Mouse (Mus musculus): ENCODE data around the gene Uba5. TPM values are rescaled to one million over a fixed set of nuclear protein-coding genes. Genes with fewer than 3 reads are reported as not detected.

The Uba5 gene
- polyA plus RNA-seq, 1 experiment from 2014 or later, result 54.0 TPM

DNA sequence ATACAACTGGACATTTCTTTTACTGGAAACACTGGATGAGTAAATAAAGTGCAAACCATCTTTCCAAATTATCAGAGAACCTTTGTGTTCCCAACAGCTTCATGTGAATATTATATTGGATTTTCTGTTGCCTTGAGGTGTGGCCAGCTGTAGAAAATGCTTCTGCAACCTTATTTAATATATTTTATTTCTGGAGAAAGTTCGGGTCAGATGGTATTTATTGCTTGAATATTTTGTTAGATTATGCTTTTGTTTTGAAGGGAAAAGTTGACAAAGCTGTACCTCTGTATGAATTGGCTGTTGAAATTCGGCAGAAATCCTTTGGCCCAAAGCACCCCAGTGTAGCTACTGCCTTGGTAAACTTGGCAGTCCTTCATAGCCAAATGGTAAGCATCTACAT is 22.6 kb downstream of the Uba5 start, which contains the start of gene Gm28305:
Gene Gm28305 (plus strand): TSS at position 301 of the 400 bp plus-strand sequence.
- Histone ChIP-seq H3K9me3 (ENCODE audit: control insufficient read depth, low read depth, low read length) (no peaks in the 10 kb centered on the region), H3K9ac (replicated peaks; ENCODE audit: low read depth, low read length) (no peak within 1 kb of the TSS), H3K4me1 (ENCODE audit: control insufficient read depth, insufficient read depth, low read length) (no peaks in the 10 kb centered on the region), H3K4me2 (replicated peaks; ENCODE audit: low read depth, low read length) (no peak within 1 kb of the TSS), H3K36me3 (ENCODE audit: control insufficient read depth, insufficient read depth, low read length) (peaks cover 8% of the 10 kb centered on the region), H3K27ac (ENCODE audit: low read length) (no peak within 1 kb of the TSS), H3K4me3 (ENCODE audit: low read depth, low read length) (no peak within 1 kb of the TSS), H3K27me3 (ENCODE audit: control insufficient read depth, insufficient read depth, low read length) (no peaks in the 10 kb centered on the region)
- ATAC-seq (ENCODE audit: insufficient number of reproducible peaks, insufficient read depth, low FRiP score, low read depth), result no peak
- WGBS, result 67% methylated on average over 2 of the region's 2 CpGs

DNA sequence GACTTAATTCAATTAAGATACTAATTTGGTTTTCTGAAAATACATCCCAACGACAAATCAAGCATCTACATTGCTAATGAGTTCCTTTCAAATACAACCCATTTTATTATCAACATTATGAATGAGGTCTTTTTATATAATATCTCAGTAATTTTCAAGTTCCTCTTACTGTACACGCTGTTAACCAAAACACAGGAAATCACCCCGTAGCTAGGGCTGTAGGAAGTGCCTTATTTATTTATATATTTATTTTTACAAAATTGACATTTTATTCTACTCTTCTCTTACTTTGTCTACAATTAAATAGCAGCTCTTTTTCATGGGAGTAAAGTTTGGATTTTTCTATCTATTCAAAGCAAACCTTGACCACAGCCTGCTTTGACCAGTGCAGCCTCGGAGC is 23.2 kb downstream of the Uba5 start:
- H3K4me2 ChIP-seq (replicated peaks; ENCODE audit: low read depth, low read length), result no peak overlapping the region
- WGBS, result 82% methylated on average over 4 of the region's 4 CpGs
- H3K27ac ChIP-seq (ENCODE audit: low read length), result no peak overlapping the region
- no peaks in the 10 kb centered on the region for H3K9me3 ChIP-seq (ENCODE audit: control insufficient read depth, low read depth, low read length)
- no peak overlapping the region for H3K4me3 ChIP-seq (ENCODE audit: low read depth, low read length)
- H3K9ac ChIP-seq (replicated peaks; ENCODE audit: low read depth, low read length), result no peak overlapping the region
- no peaks in the 10 kb centered on the region for H3K27me3 ChIP-seq (ENCODE audit: control insufficient read depth, insufficient read depth, low read length)
- H3K4me1 ChIP-seq (ENCODE audit: control insufficient read depth, insufficient read depth, low read length), result no peaks in the 10 kb centered on the region
- ATAC-seq (ENCODE audit: insufficient number of reproducible peaks, insufficient read depth, low FRiP score, low read depth), result no peak
- peaks cover 8% of the 10 kb centered on the region for H3K36me3 ChIP-seq (ENCODE audit: control insufficient read depth, insufficient read depth, low read length)

DNA sequence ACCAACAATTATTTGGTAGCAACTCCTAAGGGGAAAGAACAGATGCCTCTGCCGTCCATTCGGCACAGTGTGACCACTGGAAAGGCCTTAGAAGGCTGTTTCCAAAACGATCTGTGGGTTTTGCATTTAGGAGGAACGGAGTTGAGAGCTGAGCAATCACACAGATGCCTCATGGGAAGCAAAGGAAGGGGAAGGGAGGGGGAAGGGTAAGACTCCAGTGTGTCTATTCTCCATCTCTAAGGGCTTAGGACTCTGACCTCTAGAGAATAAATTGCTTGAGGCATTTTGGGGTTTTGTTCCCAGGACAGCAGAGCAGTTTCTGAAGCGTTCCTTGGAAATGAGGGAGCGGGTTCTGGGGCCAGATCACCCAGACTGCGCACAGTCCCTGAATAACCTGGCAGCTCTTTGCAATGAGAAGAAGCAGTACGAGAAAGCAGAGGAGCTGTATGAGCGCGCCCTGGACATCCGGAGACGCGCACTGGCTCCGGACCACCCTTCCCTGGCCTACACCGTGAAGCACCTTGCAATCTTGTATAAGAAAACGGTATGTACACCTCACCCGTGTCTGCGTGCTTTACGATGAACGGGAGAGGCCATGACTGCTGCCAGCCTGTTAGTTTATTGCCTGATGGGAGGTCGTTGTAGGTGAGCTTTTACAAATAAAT is 23.8 kb downstream of the Uba5 start:
- H3K4me2 ChIP-seq (replicated peaks; ENCODE audit: low read depth, low read length), result no peak overlapping the region
- no peak overlapping the region for H3K9ac ChIP-seq (replicated peaks; ENCODE audit: low read depth, low read length)
- H3K27me3 ChIP-seq (ENCODE audit: control insufficient read depth, insufficient read depth, low read length), result no peaks in the 10 kb centered on the region
- H3K27ac ChIP-seq (ENCODE audit: low read length), result no peak overlapping the region
- no peak for ATAC-seq (ENCODE audit: insufficient number of reproducible peaks, insufficient read depth, low FRiP score, low read depth)
- H3K4me3 ChIP-seq (ENCODE audit: low read depth, low read length), result no peak overlapping the region
- peaks cover 8% of the 10 kb centered on the region for H3K36me3 ChIP-seq (ENCODE audit: control insufficient read depth, insufficient read depth, low read length)
- 91% methylated on average over 21 of the region's 21 CpGs for WGBS
- no peaks in the 10 kb centered on the region for H3K4me1 ChIP-seq (ENCODE audit: control insufficient read depth, insufficient read depth, low read length)
- H3K9me3 ChIP-seq (ENCODE audit: control insufficient read depth, low read depth, low read length), result no peaks in the 10 kb centered on the region

DNA sequence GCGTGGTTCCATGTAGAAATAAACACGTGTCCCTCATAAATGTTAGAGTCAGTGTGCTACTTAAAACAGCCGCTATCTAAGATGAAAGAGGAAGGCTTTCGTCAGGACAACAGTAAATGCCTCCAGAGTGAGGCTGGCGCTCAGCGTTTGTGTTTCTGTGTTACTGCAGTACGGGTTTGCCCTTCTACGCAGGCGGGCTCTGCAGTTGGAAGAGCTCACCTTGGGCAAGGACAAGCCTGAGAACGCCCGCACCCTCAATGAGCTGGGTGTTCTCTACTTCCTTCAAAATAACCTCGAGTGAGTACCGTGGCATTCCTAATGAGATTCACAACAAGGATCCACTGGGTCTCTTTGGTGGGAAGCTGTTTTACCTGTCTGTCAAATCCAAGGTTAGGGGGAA is 24.7 kb downstream of the Uba5 start:
- Histone ChIP-seq H3K4me1 (ENCODE audit: control insufficient read depth, insufficient read depth, low read length) (no peaks in the 10 kb centered on the region), H3K27me3 (ENCODE audit: control insufficient read depth, insufficient read depth, low read length) (no peaks in the 10 kb centered on the region), H3K9ac (replicated peaks; ENCODE audit: low read depth, low read length) (no peak overlapping the region), H3K36me3 (ENCODE audit: control insufficient read depth, insufficient read depth, low read length) (peaks cover 8% of the 10 kb centered on the region), H3K27ac (ENCODE audit: low read length) (no peak overlapping the region), H3K4me3 (ENCODE audit: low read depth, low read length) (no peak overlapping the region), H3K9me3 (ENCODE audit: control insufficient read depth, low read depth, low read length) (no peaks in the 10 kb centered on the region), H3K4me2 (replicated peaks; ENCODE audit: low read depth, low read length) (no peak overlapping the region)
- ATAC-seq (ENCODE audit: insufficient number of reproducible peaks, insufficient read depth, low FRiP score, low read depth), result no peak
- WGBS, result 91% methylated on average over 13 of the region's 13 CpGs

DNA sequence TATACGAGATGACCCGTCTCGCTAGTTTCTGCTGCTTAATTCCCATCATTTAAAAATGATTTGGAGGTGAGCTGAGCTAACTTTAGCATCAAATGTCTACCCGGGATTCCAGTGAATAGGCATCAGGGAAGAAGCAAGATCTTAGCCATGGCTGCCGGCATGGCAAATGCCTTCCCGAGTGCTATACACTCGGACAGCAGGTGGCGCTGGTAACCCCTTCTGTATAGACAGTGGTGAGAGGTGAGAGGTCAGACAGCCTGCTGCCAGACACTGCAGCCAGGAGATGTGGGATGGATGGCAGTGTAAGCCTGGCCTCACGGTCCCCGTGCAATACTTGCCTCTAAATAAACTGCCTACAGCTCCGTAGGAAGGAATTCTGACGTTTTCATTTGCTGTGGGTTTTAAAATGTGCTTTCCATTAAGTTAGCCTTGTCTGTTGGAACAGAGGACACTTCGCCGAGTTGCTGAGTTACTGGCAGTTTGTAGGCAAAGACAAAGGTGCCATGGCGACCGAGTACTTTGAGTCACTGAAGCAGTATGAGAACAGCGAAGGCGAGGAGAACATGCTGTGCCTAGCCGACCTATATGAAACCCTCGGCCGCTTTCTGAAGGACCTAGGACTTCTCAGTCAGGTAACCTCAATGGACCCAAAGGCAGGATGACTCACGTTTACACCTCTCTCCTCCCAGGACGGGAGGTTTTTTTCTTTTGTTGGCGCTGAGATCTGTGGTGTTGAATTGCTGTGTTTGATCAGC is 27.5 kb downstream of the Uba5 start:
- H3K4me2 ChIP-seq (replicated peaks; ENCODE audit: low read depth, low read length), result no peak overlapping the region
- no peaks in the 10 kb centered on the region for H3K9me3 ChIP-seq (ENCODE audit: control insufficient read depth, low read depth, low read length)
- no peaks in the 10 kb centered on the region for H3K4me1 ChIP-seq (ENCODE audit: control insufficient read depth, insufficient read depth, low read length)
- no peak for ATAC-seq (ENCODE audit: insufficient number of reproducible peaks, insufficient read depth, low FRiP score, low read depth)
- no peak overlapping the region for H3K4me3 ChIP-seq (ENCODE audit: low read depth, low read length)
- H3K9ac ChIP-seq (replicated peaks; ENCODE audit: low read depth, low read length), result no peak overlapping the region
- 51% methylated on average over 24 of the region's 24 CpGs for WGBS
- peaks cover 8% of the 10 kb centered on the region for H3K36me3 ChIP-seq (ENCODE audit: control insufficient read depth, insufficient read depth, low read length)
- H3K27me3 ChIP-seq (ENCODE audit: control insufficient read depth, insufficient read depth, low read length), result no peaks in the 10 kb centered on the region
- H3K27ac ChIP-seq (ENCODE audit: low read length), result no peak overlapping the region

DNA sequence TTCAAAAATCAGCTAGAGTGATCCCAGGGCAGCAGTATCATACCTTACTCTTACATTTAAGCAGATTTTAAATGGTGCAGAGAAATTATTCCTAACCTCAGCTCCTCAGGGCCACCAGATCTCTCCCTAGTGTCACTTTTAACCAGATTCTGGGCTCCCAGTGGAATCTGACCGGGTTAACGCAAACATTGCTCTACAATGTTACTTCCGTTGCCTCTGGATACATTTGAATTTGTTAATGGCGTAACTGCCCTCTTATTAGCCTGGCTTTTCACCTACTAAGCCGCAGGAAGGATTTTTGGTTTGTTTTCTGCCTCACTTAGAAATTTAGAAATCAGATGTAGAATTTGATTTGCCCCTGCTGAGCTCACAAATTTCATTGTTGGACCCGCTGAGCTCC is 28.2 kb downstream of the Uba5 start:
- WGBS, result 68% methylated on average over 6 of the region's 6 CpGs
- Histone ChIP-seq H3K36me3 (ENCODE audit: control insufficient read depth, insufficient read depth, low read length) (peaks cover 8% of the 10 kb centered on the region), H3K9ac (replicated peaks; ENCODE audit: low read depth, low read length) (no peak overlapping the region), H3K27ac (ENCODE audit: low read length) (no peak overlapping the region), H3K27me3 (ENCODE audit: control insufficient read depth, insufficient read depth, low read length) (no peaks in the 10 kb centered on the region), H3K4me3 (ENCODE audit: low read depth, low read length) (no peak overlapping the region), H3K4me1 (ENCODE audit: control insufficient read depth, insufficient read depth, low read length) (no peaks in the 10 kb centered on the region), H3K9me3 (ENCODE audit: control insufficient read depth, low read depth, low read length) (no peaks in the 10 kb centered on the region), H3K4me2 (replicated peaks; ENCODE audit: low read depth, low read length) (no peak overlapping the region)
- ATAC-seq (ENCODE audit: insufficient number of reproducible peaks, insufficient read depth, low FRiP score, low read depth), result no peak

DNA sequence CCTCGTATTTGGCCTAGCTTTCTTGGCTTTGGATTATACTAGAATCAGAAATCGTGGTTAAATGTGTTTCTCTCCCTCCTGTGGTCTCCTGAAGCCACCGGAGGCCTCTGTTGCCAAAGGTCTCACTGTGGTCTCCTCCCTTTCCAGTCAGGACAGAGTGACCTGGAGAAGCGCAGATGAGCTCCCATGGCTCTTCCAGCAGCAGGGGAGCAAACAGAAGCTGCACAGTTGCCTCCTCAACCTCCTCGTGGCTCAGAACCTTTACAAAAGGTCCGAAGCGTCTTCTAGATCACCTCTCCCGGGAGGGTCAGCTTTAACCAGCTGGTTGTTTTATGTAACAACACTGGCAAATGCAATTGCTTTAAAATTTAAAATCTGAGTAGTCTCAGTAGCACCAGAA is 28.7 kb downstream of the Uba5 start:
- no peaks in the 10 kb centered on the region for H3K27me3 ChIP-seq (ENCODE audit: control insufficient read depth, insufficient read depth, low read length)
- WGBS, result 72% methylated on average over 8 of the region's 8 CpGs
- no peak for ATAC-seq (ENCODE audit: insufficient number of reproducible peaks, insufficient read depth, low FRiP score, low read depth)
- H3K27ac ChIP-seq (ENCODE audit: low read length), result no peak overlapping the region
- H3K9me3 ChIP-seq (ENCODE audit: control insufficient read depth, low read depth, low read length), result no peaks in the 10 kb centered on the region
- H3K9ac ChIP-seq (replicated peaks; ENCODE audit: low read depth, low read length), result no peak overlapping the region
- no peak overlapping the region for H3K4me2 ChIP-seq (replicated peaks; ENCODE audit: low read depth, low read length)
- H3K4me1 ChIP-seq (ENCODE audit: control insufficient read depth, insufficient read depth, low read length), result no peaks in the 10 kb centered on the region
- H3K4me3 ChIP-seq (ENCODE audit: low read depth, low read length), result no peak overlapping the region
- H3K36me3 ChIP-seq (ENCODE audit: control insufficient read depth, insufficient read depth, low read length), result peaks cover 8% of the 10 kb centered on the region

DNA sequence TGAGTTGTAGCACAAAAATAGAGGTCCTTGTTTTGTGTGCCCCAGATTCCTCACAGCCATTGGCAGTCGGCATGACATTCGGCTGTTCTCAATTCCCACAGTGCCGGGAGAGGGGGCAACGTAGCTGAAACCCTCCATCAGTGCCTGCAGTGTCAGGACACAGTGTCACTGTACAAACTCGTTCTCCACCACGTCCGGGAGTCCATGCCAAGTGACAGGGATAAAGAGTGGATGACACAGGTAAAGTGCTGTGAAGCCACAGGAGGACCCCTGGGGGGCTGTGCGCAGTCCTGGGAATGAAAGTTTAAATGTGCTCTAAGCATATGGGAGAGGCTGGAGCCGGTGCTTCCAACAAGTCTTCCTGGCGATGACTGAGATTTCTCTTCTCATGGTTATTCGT is 33.1 kb downstream of the Uba5 start:
- no peak for ATAC-seq (ENCODE audit: insufficient number of reproducible peaks, insufficient read depth, low FRiP score, low read depth)
- Histone ChIP-seq H3K27me3 (ENCODE audit: control insufficient read depth, insufficient read depth, low read length) (no peaks in the 10 kb centered on the region), H3K27ac (ENCODE audit: low read length) (no peak overlapping the region), H3K9ac (replicated peaks; ENCODE audit: low read depth, low read length) (no peak overlapping the region), H3K4me1 (ENCODE audit: control insufficient read depth, insufficient read depth, low read length) (no peaks in the 10 kb centered on the region), H3K36me3 (ENCODE audit: control insufficient read depth, insufficient read depth, low read length) (peaks cover 1% of the 10 kb centered on the region), H3K4me3 (ENCODE audit: low read depth, low read length) (no peak overlapping the region), H3K9me3 (ENCODE audit: control insufficient read depth, low read depth, low read length) (no peaks in the 10 kb centered on the region), H3K4me2 (replicated peaks; ENCODE audit: low read depth, low read length) (no peak overlapping the region)
- WGBS, result 92% methylated on average over 11 of the region's 11 CpGs
